Mouse (Mus musculus): ENCODE data around the gene Hivep3. TPM values are rescaled to one million over a fixed set of nuclear protein-coding genes. Genes with fewer than 3 reads are reported as not detected.

Gene Hivep3
- polyA plus RNA-seq (2014; fragmentation: Nextera tagmentation; extraction: Ambion mirVana): 13.8 and 18.8 TPM in 2 replicates

DNA sequence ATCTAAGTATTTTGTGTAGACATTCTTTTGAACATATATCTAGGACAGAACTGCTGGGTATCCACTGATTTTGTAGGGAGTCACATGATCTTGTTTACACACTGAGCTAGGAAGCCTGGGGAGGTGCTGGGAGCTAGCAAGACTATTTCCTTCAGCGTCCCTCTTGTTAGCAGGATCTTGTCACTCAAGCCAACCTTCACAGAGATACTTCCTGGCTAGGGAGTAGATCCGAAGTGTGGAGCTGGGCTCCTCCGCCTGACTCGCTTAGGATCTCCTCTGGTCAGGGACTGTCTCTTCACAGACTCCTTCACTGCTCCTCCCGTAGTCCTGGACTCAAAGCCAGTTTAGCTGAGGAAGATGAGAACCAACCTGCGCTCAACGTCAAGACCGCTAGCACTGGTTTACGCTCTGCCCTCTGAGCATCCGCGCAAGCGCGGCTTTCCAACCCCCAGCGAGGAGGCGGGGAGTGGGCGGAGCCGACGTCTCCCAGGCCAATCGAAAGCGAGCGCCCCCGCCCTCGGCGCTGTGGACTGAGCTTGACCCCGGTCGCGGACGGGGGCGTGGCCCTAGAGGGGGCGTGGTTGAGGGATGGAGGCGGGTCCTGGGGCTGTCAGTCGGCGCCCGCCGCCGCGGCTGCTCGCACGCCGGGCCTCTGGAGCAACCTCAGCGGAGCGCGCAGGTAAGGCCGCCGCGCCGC, at the start of gene Hivep3:
Hivep3 (plus strand) TSS at position 601 of the 697 bp plus-strand sequence.
- peaks cover 7% of the 10 kb centered on the region for H3K4me1 ChIP-seq (ENCODE audit: control insufficient read depth, insufficient read depth, low read length)
- H3K9ac ChIP-seq (ENCODE audit: low read length): peak within 1 kb of the TSS; percentile 61
- DNase-seq (ENCODE audit: low spot score) (peak; percentile 98), ATAC-seq (peak; percentile 97)
- peaks cover 9% of the 10 kb centered on the region for H3K27me3 ChIP-seq (replicated peaks; ENCODE audit: control insufficient read depth, insufficient read depth, low read length)
- H3K4me3 ChIP-seq (ENCODE audit: low read depth, low read length): peak within 1 kb of the TSS; percentile 68
- H3K27ac ChIP-seq (ENCODE audit: low read depth, low read length): peak within 1 kb of the TSS; percentile 10; the same call in 1 of the 2 replicates
- no peaks in the 10 kb centered on the region for H3K9me3 ChIP-seq (replicated peaks; ENCODE audit: control insufficient read depth, low read length)
- no peaks in the 10 kb centered on the region for H3K36me3 ChIP-seq (ENCODE audit: control insufficient read depth, insufficient read depth, low read length)
- under 1% methylated on average over 39 of the region's 47 CpGs for WGBS
- H3K4me2 ChIP-seq (ENCODE audit: low read length): peak within 1 kb of the TSS; percentile 99

DNA sequence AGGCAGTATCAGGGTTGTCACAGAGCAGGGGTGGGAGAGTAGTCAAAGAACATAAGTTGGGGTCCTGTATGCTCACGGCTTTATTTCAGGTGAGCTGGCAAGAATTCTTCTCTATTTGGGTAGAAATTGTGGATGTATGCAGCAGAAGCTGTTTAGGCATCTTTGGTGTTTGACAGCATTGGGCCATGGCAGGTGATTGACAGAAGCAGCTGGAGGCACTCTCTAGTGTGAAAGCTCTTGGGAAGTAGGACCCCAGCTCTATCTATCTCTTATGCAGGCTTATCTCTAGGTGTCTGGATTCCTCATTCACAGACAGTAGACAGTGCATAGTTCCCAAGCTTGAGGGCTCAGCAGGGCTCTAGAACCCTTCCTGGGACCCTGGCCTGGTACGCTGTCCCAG, 47.8 kb upstream of the Hivep3 start:
- DNase-seq (ENCODE audit: low spot score): no peak
- Histone ChIP-seq H3K9ac (ENCODE audit: low read length) (no peak overlapping the region), H3K4me1 (ENCODE audit: control insufficient read depth, insufficient read depth, low read length) (no peaks in the 10 kb centered on the region; the same call in 1 of the 2 replicates), H3K27me3 (replicated peaks; ENCODE audit: control insufficient read depth, insufficient read depth, low read length) (no peaks in the 10 kb centered on the region), H3K27ac (ENCODE audit: low read depth, low read length) (no peak overlapping the region), H3K4me3 (ENCODE audit: low read depth, low read length) (no peak overlapping the region), H3K36me3 (ENCODE audit: control insufficient read depth, insufficient read depth, low read length) (no peaks in the 10 kb centered on the region), H3K4me2 (ENCODE audit: low read length) (no peak overlapping the region), H3K9me3 (replicated peaks; ENCODE audit: control insufficient read depth, low read length) (no peaks in the 10 kb centered on the region)
- 86% methylated on average over 2 of the region's 2 CpGs for WGBS
- ATAC-seq: no peak

DNA sequence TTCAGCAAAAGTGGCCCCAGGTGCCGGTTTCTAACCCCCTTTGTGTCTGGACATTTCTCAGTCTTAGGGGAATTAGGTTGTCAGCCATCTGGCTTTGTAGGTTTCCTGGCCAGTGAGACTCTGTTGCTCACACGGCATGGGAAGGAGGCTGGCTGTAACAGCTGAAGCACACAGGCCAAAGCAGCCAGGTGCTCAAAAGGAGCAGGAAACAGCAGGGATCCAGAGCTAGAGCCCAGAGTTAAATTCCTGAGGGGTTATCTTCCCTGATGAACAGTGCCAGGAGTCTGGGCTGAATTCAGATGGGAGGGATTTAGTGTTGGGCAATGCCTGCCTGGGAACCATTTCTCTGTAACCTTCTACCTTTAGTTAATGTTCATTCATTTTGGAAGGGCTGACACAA, 35.2 kb upstream of the Hivep3 start:
- Histone ChIP-seq H3K9me3 (replicated peaks; ENCODE audit: control insufficient read depth, low read length) (no peaks in the 10 kb centered on the region), H3K27me3 (replicated peaks; ENCODE audit: control insufficient read depth, insufficient read depth, low read length) (no peaks in the 10 kb centered on the region), H3K36me3 (ENCODE audit: control insufficient read depth, insufficient read depth, low read length) (no peaks in the 10 kb centered on the region), H3K4me1 (ENCODE audit: control insufficient read depth, insufficient read depth, low read length) (no peaks in the 10 kb centered on the region), H3K4me2 (ENCODE audit: low read length) (no peak overlapping the region), H3K4me3 (ENCODE audit: low read depth, low read length) (no peak overlapping the region), H3K27ac (ENCODE audit: low read depth, low read length) (no peak overlapping the region), H3K9ac (ENCODE audit: low read length) (no peak overlapping the region)
- ATAC-seq: no peak
- WGBS: 46% methylated on average over 2 of the region's 2 CpGs
- DNase-seq (ENCODE audit: low spot score): no peak

DNA sequence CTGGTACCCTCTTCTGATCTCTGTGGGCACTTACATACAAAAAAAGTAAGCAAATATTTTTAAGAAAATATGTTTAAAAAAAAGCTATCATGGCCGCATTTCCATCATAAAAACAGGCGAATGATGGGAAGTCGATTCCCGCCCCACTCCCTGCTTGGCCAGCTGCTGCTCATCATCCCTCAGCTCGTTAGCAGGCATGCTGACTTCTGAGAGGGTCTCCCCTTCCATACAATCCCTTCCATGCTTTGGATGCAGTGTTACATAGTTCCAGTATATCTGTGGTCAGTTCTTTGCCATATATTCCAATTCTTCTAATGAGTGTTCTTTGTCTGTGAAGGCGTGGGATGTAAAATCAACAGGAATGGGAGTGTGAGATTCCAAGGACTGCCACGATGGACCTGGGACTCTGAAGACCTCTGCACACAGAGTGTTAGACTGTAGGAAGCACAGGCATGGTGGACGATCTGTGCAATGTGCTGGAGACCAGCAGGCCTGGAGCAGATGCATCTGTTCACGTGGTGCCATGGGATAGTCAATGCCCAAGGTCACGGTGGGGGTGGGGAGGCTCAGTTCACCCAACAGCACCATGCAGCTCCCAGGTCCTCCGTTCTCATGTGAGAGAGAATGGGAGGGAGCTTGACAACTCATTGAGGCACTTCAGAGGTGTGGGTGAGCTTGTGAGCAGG, 32.2 kb upstream of the Hivep3 start:
- WGBS: 91% methylated on average over 11 of the region's 11 CpGs
- no peak overlapping the region for H3K9ac ChIP-seq (ENCODE audit: low read length)
- H3K4me3 ChIP-seq (ENCODE audit: low read depth, low read length): no peak overlapping the region
- H3K4me2 ChIP-seq (ENCODE audit: low read length): no peak overlapping the region
- no peak overlapping the region for H3K27ac ChIP-seq (ENCODE audit: low read depth, low read length)
- DNase-seq (ENCODE audit: low spot score) (no peak), ATAC-seq (no peak)
- no peaks in the 10 kb centered on the region for H3K9me3 ChIP-seq (replicated peaks; ENCODE audit: control insufficient read depth, low read length)
- no peaks in the 10 kb centered on the region for H3K36me3 ChIP-seq (ENCODE audit: control insufficient read depth, insufficient read depth, low read length)
- H3K4me1 ChIP-seq (ENCODE audit: control insufficient read depth, insufficient read depth, low read length): no peaks in the 10 kb centered on the region
- no peaks in the 10 kb centered on the region for H3K27me3 ChIP-seq (replicated peaks; ENCODE audit: control insufficient read depth, insufficient read depth, low read length)

DNA sequence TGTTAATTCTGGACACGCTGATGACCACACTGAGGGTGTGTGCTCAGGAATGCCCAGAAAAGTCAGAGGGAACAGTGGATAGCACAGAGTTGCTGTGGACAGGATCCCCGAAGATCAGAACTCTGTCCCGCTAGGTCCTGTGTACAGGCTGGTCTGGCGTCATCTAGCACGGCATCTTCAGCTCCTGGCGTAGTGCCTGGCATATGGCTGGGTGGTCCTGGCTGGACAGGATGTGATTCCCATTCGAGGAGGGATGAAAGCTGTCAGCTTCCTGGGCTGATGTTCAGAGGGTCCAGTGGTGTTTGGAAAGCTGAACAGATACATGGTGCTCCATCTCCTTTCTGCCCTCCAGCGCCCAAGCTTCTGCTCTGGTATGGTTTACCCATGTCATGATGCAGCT, 29.6 kb upstream of the Hivep3 start:
- H3K27me3 ChIP-seq (replicated peaks; ENCODE audit: control insufficient read depth, insufficient read depth, low read length): no peaks in the 10 kb centered on the region
- no peak overlapping the region for H3K4me3 ChIP-seq (ENCODE audit: low read depth, low read length)
- H3K27ac ChIP-seq (ENCODE audit: low read depth, low read length): no peak overlapping the region
- ATAC-seq (no peak), DNase-seq (ENCODE audit: low spot score) (no peak)
- H3K9me3 ChIP-seq (replicated peaks; ENCODE audit: control insufficient read depth, low read length): no peaks in the 10 kb centered on the region
- 82% methylated on average over 8 of the region's 8 CpGs for WGBS
- H3K9ac ChIP-seq (ENCODE audit: low read length): no peak overlapping the region
- no peak overlapping the region for H3K4me2 ChIP-seq (ENCODE audit: low read length)
- H3K4me1 ChIP-seq (ENCODE audit: control insufficient read depth, insufficient read depth, low read length): no peaks in the 10 kb centered on the region
- H3K36me3 ChIP-seq (ENCODE audit: control insufficient read depth, insufficient read depth, low read length): no peaks in the 10 kb centered on the region

DNA sequence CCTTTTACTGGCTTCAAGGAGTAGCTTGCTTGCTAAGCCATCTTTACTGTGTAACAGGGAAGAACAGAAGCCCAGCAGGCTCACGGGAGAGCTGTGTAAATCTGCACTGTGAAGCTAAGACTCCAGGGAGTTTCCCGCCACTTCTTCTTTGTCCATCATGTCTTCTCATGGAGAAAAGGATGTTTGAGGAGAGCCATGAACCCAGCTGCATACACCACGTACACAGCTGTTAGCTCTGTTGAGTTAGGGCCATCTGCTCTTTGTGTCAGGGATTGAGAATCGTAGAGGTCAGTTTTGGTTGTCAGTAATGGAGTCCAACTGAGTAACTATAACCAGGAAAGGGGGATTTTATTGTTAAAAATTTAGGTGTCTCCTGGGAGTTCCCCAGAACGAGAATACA, 26.3 kb upstream of the Hivep3 start:
- H3K27ac ChIP-seq (ENCODE audit: low read depth, low read length): no peak overlapping the region
- H3K27me3 ChIP-seq (replicated peaks; ENCODE audit: control insufficient read depth, insufficient read depth, low read length): no peaks in the 10 kb centered on the region
- H3K36me3 ChIP-seq (ENCODE audit: control insufficient read depth, insufficient read depth, low read length): no peaks in the 10 kb centered on the region
- no peak overlapping the region for H3K4me2 ChIP-seq (ENCODE audit: low read length)
- 60% methylated on average over 5 of the region's 5 CpGs for WGBS
- no peaks in the 10 kb centered on the region for H3K9me3 ChIP-seq (replicated peaks; ENCODE audit: control insufficient read depth, low read length)
- DNase-seq (ENCODE audit: low spot score): no peak
- H3K4me3 ChIP-seq (ENCODE audit: low read depth, low read length): no peak overlapping the region
- ATAC-seq: no peak
- H3K4me1 ChIP-seq (ENCODE audit: control insufficient read depth, insufficient read depth, low read length): no peaks in the 10 kb centered on the region
- no peak overlapping the region for H3K9ac ChIP-seq (ENCODE audit: low read length)

DNA sequence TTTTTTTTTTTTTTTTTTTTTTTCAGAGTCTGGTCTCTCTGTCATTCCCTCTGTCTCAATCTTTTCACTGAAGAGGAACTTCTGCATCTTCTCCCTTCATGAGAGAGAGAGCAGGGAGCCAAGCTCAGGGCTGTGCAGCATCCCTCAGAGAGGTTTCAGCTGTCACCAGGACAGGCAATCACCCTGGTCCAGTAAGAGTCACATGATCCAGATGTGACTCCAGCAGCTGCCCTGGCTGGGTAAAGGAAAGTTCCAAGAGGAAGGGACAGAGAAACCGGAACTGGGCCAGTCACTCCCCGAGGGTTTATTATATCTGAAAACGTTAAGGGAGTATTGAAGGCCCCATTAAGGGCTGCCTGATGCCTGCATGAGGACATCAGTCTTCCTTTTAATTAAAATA, 25.8 kb upstream of the Hivep3 start:
- ATAC-seq: no peak
- Histone ChIP-seq H3K4me1 (ENCODE audit: control insufficient read depth, insufficient read depth, low read length) (no peaks in the 10 kb centered on the region), H3K9ac (ENCODE audit: low read length) (no peak overlapping the region), H3K4me3 (ENCODE audit: low read depth, low read length) (no peak overlapping the region), H3K4me2 (ENCODE audit: low read length) (no peak overlapping the region), H3K9me3 (replicated peaks; ENCODE audit: control insufficient read depth, low read length) (no peaks in the 10 kb centered on the region), H3K36me3 (ENCODE audit: control insufficient read depth, insufficient read depth, low read length) (no peaks in the 10 kb centered on the region), H3K27me3 (replicated peaks; ENCODE audit: control insufficient read depth, insufficient read depth, low read length) (no peaks in the 10 kb centered on the region), H3K27ac (ENCODE audit: low read depth, low read length) (no peak overlapping the region)
- 6% methylated on average over 3 of the region's 3 CpGs for WGBS
- no peak for DNase-seq (ENCODE audit: low spot score)

DNA sequence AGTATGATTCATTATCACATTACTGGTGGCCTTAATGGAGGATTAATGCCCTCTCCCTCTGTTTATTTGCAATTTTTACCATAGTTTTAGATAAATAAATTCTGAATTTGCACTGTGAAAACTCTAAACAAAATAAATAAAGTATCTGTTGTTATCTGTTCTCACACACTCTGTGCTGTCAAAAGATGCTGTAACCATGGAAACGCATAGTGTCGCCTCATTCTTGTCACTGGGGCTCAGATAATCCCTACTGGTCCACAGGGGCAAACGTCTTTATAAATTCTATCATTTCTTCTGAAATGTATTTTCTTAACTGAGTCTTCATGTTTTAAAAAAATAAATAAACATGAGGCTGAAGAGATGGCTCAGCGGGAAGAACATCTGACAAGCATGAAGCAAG, 23.4 kb upstream of the Hivep3 start:
- no peak overlapping the region for H3K9ac ChIP-seq (ENCODE audit: low read length)
- no peak overlapping the region for H3K4me2 ChIP-seq (ENCODE audit: low read length)
- no peaks in the 10 kb centered on the region for H3K27me3 ChIP-seq (replicated peaks; ENCODE audit: control insufficient read depth, insufficient read depth, low read length)
- WGBS: 72% methylated on average over 4 of the region's 4 CpGs
- H3K4me3 ChIP-seq (ENCODE audit: low read depth, low read length): no peak overlapping the region
- H3K9me3 ChIP-seq (replicated peaks; ENCODE audit: control insufficient read depth, low read length): no peaks in the 10 kb centered on the region
- H3K4me1 ChIP-seq (ENCODE audit: control insufficient read depth, insufficient read depth, low read length): no peaks in the 10 kb centered on the region
- peak; percentile 33 for DNase-seq (ENCODE audit: low spot score)
- H3K27ac ChIP-seq (ENCODE audit: low read depth, low read length): no peak overlapping the region
- H3K36me3 ChIP-seq (ENCODE audit: control insufficient read depth, insufficient read depth, low read length): no peaks in the 10 kb centered on the region
- ATAC-seq: no peak

DNA sequence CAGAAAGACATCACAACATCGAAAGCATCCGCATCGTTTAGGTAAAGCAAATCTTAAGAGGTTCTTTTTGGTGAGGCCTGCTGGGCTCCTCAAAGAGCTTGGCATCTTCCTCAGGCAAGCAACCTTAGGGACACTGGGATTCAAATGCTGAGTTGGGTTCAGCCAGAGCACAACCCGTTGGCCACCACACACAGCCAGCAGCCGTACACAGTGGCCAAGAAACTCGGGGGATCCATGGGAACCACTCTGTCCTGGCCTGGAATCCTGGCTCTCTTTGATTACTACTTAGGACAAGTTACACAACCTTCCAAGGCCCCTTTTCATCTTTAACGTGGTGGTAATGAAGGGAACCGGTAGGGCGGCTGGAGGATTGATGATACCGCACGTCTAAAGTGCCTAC, 16.1 kb upstream of the Hivep3 start:
- H3K27me3 ChIP-seq (replicated peaks; ENCODE audit: control insufficient read depth, insufficient read depth, low read length): no peaks in the 10 kb centered on the region

More for the DNA sequence above, 16.1 kb upstream of the Hivep3 start:
- ATAC-seq (no peak), DNase-seq (ENCODE audit: low spot score) (no peak)
- Histone ChIP-seq H3K36me3 (ENCODE audit: control insufficient read depth, insufficient read depth, low read length) (no peaks in the 10 kb centered on the region), H3K9me3 (replicated peaks; ENCODE audit: control insufficient read depth, low read length) (no peaks in the 10 kb centered on the region), H3K4me1 (ENCODE audit: control insufficient read depth, insufficient read depth, low read length) (peaks cover 5% of the 10 kb centered on the region; the same call in 1 of the 2 replicates), H3K9ac (ENCODE audit: low read length) (no peak overlapping the region), H3K4me2 (ENCODE audit: low read length) (no peak overlapping the region), H3K4me3 (ENCODE audit: low read depth, low read length) (no peak overlapping the region), H3K27ac (ENCODE audit: low read depth, low read length) (no peak overlapping the region)
- WGBS: 75% methylated on average over 11 of the region's 11 CpGs

Measured in forebrain, embryonic 14.5 days (tissue).